Mouse (Mus musculus) liver, postnatal 0 days (tissue): ENCODE measurements around the gene Ahcyl1.

Experiments
- CTCF ChIP-seq: sonication (generic); IDR thresholded peaks from 2 replicates; pipeline ENCODE4 v1.5.1; 2016; ENCODE audit warnings: antibody characterized with exemption, low read depth
- EP300 ChIP-seq: IDR thresholded peaks from 2 replicates; pipeline ENCODE4 v1.6.1; 2016; ENCODE audit warnings: antibody characterized with exemption, low read depth, mild to moderate bottlenecking

- TF ChIP-seq CTCF (no peak), EP300 (no peak)
Measured at GRCm38 (mm10) chr3:107619911-107620310, 76.4 kb downstream of the Ahcyl1 start.
